Mouse (Mus musculus) adrenal gland, adult 2 months (tissue): ENCODE measurements around the gene Sh3bp5. TPM values are rescaled to one million over a fixed set of nuclear protein-coding genes. Genes with fewer than 3 reads are reported as not detected.
"Not testable (repeated sequence)": the region's sequence is repeated elsewhere in the genome, so short reads cannot be mapped to it uniquely, and the experiment has no call there.

Experiments
- DNase-seq: peaks from one replicate; pipeline ENCODE4 v3.0.0; 2021
- long read RNA-seq: library from polyadenylated mRNA; stranded (forward); transcript quantifications from one replicate; pipeline ENCODE4 v2.0.0, GENCODE M21; 2021
- polyA plus RNA-seq: library from polyadenylated mRNA; depleted of rRNA; stranded (reverse); fragments of >200 nt; gene quantifications from 2 replicates; pipeline ENCODE4 v1.2.3, GENCODE M21; 2012; rRNA removed
- total RNA-seq, 2 experiments: library from RNA; stranded (reverse); gene quantifications; 2 replicates each; pipeline ENCODE4 v1.2.3; 2021

The Sh3bp5 gene
- total RNA-seq, result 100 to 1,000 TPM; 111 to 164 TPM
- polyA plus RNA-seq, result 21.1 and 28.5 TPM in 2 replicates
- long read RNA-seq, transcript Sh3bp5-201 (9 exons, 2,684 nt), result major isoform, 87 of 98 reads
- long read RNA-seq, partial matches to known transcripts, result 3 of 98 reads
- long read RNA-seq, other reads (novel, unspliced or antisense), result 8 of 98 reads

DNA sequence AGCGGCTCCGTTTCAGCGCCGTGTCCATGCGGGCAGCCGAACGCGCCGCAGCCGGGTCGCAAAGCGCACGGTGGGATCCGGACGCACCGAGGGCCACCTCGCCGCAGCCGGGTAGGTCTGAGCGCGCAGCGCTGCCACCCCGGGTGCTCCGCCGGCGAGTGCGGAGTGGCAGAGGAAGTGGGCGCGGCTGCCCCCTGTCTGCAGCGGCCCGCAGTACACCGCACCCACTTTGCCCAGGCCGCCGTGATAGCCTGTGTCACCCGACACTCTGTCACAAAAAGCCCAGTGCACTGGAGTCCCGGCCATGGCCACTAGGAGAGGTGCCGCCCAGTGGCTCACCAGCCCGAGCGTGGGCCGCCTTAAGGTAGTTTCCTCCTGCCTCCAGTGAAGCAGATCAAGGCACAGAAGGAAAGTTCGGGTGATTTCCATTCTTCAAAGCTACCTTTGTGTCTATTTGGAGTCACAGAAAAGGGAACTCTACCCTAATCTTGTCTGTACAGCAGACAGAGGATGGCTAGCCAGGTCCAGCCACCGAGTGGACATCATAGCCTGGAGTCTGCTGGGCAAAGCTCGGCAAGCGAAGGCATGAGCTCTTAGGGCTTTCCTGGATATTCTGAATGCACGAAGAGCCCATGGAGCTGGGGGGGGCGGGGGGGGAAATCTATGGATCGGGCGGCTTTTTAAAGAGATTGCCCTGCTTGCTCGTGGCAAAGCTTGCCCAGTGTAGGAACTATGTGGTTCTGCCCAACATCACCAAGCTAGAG, at the start of gene Sh3bp5:
Gene Sh3bp5, minus strand, starts transcription at position 149 of the 764 bp plus-strand sequence.
- DNase-seq, result peak; percentile 98

GRCm38 (mm10) chr14:31482417-31482816, 46.5 kb upstream of the Sh3bp5 start:
- no peak for DNase-seq

GRCm38 (mm10) chr14:31473297-31473696, 37.4 kb upstream of the Sh3bp5 start:
- no peak for DNase-seq

DNA sequence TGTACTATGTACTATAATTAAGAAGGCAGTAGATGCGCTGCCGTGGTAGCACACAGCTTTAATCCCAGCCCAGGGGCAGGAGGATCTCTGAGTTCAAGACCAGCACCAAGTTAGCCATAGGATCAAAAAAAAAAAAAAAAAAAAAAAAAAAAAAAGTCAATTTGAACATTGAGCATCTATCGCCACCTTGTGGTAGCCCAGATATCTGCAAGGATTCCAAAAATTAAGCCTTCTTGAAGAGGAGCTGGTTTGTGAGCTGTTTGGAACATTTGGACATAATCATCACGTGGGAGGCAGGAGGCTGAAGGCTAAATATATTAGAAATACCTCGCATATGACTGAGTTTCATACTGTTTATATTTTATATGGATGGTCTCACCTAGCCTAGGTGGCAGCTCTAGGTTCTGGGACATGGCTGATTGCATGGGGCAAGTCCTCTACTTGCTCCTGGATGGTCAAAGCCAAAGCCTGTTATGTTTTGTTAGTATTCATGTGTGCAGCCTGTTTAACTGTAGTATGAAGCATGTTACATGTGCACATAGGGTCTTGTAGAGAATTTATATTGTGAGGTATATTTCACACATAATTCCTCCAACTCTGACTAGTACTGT, 36.7 kb upstream of the Sh3bp5 start:
- DNase-seq, result peak; percentile 39

DNA sequence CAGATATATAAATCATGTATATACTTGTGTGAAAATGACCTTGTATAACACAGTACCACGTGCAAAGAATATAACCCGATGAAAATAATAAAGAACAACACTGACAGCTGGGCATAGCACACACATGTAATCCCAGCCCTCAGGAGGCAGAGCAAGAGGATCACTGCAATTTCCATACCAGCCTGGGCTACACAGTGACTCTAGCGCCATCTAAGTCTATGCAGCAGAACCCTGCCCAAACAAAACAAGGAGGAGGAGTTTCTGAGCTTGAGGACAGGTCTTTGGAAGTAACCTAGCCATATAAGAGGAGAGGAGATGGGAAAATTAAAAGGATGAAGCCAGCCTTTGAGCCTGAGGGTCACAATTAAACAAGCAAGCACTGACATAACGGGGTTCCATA, 33.8 kb upstream of the Sh3bp5 start:
- no peak for DNase-seq

- no peak for DNase-seq
These were observed 28.3 kb upstream of the Sh3bp5 start for GRCm38 (mm10) chr14:31464176-31464575.

GRCm38 (mm10) chr14:31462886-31463285, 27.0 kb upstream of the Sh3bp5 start:
- no peak for DNase-seq

DNA sequence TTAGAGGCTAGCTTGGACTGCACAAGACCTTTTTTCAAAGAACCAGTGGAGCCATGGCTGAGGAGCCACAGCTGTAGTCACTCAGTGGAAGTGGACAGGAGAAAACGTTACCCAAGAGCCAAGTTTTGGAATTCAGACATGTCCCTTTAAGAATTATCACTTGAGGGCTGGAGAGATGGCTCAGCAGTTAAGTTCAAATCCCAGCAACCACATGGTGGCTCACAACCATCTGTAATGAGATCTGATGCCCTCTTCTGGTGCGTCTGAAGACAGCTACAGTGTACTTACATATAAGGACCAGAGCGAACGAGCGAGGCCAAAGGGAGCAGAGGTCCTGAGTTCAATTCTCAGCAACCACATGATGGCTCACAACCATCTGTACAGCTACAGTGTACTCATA, 26.3 kb upstream of the Sh3bp5 start:
- not testable (repeated sequence) for DNase-seq

DNA sequence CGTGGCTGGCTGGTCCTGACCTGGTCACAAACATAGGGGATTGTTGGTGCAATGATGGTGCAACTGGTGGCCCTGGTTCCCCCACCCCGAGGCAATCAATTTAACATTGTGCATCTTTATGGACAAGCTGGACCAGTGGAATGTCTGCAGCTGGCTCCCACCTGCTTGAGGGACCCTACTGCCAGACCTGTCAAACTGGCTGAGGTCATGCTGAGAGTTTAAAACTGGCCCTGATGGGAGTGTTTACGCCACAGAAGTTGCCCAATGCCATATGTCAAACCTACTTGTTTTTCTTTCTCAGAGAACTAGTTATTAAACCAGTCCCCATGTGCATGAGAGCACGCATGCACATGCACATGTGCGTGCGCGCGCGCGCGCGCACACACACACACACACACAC, 22.1 kb upstream of the Sh3bp5 start:
- DNase-seq, result no peak

GRCm38 (mm10) chr14:31456064-31456721, 20.3 kb upstream of the Sh3bp5 start:
- DNase-seq, result no peak

DNA sequence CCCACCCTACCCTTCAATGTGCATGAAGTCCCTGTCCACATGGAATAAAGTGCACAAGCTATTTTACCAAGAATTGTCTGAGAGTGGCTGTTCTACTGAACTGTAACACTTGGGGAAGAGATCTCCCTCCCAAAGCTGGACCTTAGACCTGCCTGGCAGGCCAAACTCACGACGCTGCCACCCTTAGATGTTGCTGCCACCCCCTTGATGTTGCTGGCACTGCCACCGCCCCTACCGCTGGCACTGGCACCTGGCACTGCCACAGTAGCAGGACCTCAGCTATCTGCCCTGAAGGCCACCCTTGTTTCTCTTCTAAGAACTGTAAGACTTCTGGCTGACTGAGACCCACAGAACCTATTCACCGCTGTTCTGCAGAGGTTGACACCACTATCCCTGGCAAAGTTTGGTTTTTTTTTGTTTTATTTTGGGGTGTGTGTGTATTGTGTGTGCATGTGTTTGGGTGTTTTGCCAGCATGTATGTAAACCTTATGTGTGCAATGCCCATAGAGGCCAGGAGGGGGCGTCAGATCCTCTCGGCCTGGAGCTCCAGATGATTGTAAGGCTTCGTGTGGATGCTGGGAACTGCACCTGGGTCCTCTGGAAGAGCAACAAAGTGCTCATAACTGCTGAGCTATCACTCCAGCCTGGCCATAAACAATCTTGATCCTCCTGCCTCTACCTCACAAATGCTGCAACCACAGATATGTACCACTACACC, 19.1 kb upstream of the Sh3bp5 start:
- peak; percentile 47 for DNase-seq

GRCm38 (mm10) chr14:31453946-31454345, 18.1 kb upstream of the Sh3bp5 start:
- not testable (repeated sequence) for DNase-seq

- DNase-seq, result no peak
These were observed 13.1 kb upstream of the Sh3bp5 start for GRCm38 (mm10) chr14:31448994-31449393.

- DNase-seq, result no peak
These were observed 7.7 kb upstream of the Sh3bp5 start for GRCm38 (mm10) chr14:31443616-31444015.

DNA sequence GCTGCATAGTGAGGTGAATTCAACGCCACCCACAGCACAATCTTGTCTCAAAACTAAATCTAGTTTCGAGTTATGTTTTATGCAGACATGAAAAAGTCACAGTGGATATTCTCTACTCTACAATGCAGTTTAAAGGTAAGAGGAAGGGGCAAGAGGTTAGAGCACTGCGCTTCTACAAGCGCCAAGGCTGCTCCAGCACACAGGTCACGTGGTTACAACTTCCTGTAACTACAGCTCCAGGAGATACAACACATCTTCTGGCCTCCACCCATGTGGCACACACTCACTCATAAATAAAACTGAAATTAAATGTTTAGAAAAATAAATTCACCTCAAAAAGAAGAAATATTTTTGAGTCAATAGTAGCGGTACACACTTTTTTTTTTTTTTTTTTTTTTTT, 4.8 kb upstream of the Sh3bp5 start:
- no peak for DNase-seq

DNA sequence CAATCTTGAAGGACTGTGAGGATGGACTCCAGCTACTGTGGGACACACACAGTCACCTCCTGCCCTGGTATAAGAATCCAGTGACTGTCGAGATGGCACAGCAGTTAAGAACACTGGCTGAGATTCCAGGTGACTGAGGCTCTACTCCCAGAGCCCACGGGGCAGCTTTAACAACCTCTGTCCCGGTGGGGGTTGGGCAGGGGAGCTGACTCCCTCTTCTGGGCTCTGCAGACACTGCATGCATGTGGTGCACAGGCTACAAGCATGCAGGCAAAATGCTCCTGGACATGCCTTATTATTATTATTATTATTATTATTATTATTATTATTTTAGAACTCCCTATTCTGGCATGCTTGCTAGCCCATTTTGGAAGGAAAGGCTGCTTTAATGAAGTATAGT, 4.4 kb upstream of the Sh3bp5 start:
- no peak for DNase-seq

DNA sequence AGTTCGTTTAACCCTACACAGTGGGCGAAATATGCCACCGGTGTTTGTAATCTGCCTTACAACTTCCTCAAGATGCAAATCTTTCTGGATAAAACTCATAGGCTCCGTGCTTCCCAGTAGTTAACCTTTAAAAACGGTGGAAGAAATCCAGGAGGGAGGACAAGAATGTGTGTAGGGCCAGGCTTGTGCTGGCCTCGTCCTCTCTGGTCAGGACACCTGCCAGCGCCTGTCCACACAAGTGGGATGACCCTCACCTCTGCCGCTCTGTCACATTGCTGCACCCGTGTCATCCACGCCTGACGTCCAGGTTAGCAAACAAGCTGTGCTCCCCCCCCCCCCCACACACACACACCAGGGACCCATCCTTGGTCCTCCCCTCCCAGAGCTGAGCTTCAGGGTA, 3.4 kb upstream of the Sh3bp5 start:
- no peak for DNase-seq

- DNase-seq, result peak; percentile 89
These were observed 2.1 kb upstream of the Sh3bp5 start for GRCm38 (mm10) chr14:31437826-31438529.

GRCm38 (mm10) chr14:31435018-31435915, 611 bp downstream of the Sh3bp5 start:
- DNase-seq, result peak; percentile 62

GRCm38 (mm10) chr14:31434426-31434825, 1.5 kb downstream of the Sh3bp5 start:
- DNase-seq, result peak; percentile 16
